Mouse (Mus musculus): ENCODE data around the gene Lrrc63.
"Not testable (repeated sequence)": the region's sequence is repeated elsewhere in the genome, so short reads cannot be mapped to it uniquely, and the experiment has no call there.

The Lrrc63 gene

DNA sequence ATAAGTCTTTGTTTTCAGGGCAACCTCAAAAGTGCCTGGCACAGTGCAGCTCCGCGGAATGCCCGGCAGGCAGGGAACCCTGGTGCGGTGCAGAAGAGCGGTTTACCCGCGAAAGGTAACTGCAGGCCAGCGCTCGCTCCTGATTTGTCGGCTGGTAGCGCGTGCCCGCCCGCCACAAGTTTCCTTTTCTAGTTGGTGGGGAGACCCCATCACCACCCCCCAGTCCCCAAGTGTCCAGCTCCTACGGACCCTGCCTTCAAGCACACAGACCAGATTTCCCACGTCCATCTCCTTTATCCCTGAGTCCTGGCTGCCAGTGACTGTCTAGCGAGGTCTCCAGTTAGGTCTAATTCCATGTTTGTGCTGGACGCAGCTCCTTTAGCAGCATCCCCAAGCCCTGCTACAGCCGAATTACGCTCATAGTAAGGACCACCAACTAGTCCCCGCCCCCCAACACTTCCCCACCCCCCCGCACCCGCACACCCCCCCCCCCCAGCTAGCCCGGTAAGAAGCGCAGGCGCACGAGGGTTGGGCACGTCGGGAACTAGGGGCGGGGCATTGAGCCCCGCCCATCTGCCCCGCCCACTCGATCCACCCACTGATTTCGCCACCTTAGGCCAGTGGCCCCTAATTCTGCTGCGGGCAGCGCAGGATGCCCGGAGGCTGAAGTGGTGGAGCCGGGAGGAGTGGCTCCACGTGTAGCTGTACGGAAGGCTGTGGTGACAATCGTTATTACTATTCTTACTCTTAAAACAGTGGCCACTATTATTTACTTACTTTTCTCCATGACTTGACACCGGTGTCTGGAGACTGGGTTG lies at the start of gene Lrrc63, which contains the start of gene Lcp1:
Lrrc63 (minus strand) TSS at position 381 of the 818 bp plus-strand sequence.
Lcp1 (plus strand) TSS at position 601 of the 818 bp plus-strand sequence.
- DNase-seq (ENCODE audit: low spot score in 2 of 2) = peak; percentile 29 to 32

DNA sequence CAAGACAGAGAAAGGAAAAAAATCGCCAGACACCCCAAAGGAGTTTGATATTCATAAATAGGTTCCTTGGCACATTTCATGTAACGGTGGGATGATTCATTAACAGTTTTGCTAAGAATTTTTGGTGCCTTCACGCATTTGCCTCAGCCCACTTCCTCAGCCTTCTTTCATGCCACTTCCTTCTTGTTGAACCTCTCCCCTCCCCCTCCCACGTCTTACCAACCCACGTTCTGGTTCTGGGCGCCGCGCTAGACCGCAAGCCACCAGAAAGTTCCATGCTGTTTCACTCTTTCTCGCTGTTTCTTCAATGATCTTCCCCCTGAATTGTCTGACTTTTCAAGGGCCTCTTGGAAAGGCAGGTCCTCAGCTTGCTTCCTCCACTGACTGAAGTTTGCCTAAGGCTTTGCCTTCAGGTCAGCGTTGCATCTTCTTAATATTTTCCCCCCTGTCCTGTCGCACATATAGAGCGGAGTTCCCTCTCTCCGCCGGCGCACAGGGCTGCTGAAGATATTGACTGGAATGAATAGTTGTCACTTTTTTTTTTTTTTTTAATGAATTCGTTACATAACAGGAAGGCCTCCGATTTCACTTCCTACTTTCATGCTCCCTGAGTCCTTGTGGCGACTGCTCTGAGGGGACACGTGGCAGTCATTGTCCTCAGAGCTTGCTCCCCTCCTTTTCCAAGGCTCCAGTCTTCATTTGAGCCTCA lies 48.7 kb upstream of the Lrrc63 start:
- DNase-seq (ENCODE audit: low spot score in 2 of 2) = no peak

DNA sequence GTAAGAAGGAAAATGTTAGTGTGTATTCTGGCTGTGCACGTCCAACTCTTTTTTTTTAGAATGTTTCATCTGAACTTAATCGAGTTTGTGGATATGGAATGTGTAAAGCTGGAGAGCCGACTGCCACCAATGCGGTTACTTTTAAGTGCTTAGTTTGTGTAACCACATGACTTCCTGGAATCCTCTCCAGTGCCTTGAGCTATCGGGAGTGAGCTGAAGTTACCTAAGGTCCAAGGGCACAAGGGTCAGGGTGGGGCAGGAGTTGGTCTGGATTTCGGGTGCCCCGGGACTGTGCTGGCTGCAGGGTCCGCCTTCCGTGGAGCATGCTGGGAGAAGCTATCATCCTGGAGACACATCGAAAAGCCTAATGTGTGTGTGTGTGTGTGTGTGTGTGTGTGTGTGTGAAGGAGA lies 48.1 kb upstream of the Lrrc63 start:
- no peak for DNase-seq (ENCODE audit: low spot score in 2 of 2)

DNA sequence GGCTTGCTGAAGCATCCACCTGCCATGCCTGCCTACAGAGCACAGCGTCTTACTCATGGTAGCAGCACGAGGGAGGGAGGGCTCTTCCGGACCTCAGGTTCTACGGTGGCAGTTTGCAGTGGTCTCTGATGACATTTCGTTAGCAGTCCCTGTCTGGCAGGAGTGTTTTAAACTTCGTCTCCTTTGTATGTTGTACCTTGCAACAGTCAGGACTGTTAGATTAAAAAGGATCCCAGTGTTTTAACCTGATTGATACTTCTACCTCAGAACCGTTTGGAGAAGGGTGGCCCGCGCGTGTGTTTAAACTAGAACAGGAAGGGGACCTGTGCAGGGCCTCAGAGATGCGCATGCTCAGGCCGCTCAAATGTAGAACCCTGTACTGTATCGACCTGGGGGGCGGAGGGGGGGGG lies 47.7 kb upstream of the Lrrc63 start:
- DNase-seq (ENCODE audit: low spot score in 2 of 2) = no peak

DNA sequence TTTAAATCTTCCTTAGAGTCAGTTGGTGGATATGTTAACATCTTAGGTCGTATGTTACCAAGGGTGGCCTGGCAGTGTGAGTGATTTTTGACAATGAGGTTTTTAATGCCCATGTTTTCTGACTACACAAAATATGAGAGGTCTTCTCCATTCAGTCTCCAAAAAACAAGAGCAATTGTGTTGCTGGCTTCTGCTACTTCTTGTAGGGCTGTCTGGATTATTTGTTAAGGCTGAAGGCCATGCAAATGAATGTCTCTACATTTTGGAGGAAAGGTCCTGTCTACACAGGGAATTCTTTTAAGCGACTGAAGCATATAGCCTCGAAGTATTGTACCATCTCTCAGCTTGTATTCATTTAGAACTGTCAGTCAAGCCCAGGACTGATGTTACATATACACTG lies 46.7 kb upstream of the Lrrc63 start:
- no peak for DNase-seq (ENCODE audit: low spot score in 2 of 2)

DNA sequence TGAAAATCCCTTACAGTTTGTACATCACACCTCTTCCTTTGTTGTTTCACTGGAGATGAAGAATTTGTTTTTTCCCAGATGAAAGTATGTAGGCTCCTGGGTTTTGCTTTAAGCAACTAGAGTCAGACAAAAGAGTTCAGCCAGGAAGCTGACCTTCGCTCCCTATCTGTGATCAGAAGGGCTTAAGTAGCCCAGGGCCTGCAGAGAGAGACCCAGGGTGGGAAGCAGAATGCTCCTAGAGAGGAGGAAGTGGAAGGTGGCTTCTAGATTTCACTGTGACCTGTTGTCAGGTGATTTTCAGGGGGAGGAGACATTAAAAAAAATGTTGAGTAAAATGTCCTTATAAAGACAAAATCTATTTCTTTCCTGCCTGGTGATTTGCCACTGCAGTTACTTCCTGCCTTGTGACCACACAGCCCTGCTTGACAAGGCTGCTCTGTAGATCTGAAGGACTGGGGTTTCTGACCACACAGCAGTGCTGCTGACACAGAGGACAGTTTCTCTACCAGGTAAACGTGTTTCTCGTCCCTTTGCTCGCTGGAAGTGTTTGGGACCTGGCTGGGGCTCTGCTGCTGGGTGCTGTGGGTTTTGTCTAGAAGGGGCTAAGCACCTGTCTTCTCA lies 45.9 kb upstream of the Lrrc63 start:
- DNase-seq (ENCODE audit: low spot score in 2 of 2) = no peak

DNA sequence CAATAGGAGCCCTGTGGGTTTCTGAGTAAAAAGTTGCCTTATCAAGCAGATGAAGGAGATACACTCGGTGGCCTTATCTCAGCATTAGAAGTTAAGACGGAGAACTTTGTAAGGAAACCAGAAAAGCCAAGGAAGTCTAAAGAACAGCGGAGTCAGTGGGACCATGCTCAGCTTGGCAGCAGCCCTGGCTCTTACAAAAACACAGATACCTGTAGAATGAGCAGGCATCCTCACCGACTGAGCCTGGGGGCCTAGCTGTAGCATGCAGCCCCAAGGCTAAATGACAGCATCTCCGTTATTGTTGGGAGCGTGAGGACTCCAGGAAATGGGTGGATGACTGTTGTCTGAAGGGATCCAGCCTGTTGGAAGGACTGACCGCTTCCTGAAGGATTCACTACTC lies 45.1 kb upstream of the Lrrc63 start:
- no peak for DNase-seq (ENCODE audit: low spot score in 2 of 2)

DNA sequence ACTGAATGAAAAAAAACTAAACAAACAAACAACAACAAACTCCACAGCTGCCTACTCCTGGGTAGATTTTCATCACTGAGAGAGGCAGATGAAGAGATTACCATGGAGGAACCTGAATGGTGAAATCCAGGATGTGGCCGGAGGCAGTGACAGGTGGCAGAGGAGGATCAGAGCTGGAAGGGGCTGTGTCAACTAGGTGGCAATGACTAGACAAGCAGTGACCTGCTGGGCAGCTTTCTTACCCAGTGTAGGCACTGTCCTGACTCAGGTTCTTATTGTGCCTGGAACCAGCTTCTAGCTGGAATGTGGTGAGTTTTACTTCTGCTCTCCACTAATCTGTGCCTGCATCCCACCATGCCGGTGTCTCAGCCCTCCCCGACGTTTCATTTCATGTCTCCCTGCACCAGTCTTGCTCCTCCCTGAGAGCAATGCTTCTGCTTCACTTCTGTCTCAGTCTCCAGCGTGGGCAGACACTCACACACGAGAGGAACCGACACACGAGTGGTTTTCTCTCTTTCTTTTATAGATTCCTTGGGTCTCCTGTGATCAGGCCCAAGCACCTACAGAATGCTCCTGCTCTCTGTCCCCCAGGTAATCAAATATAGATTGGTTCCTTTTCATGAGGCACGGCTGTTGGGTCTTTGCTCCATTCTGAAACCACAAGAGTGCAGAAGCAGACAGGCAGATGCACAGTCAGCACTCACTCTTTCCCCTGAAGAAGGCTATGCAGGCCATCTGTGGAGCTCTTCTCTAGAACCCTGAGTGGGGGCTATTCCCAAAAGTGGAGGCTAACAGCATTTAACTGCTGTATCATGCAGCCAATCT lies 44.3 kb upstream of the Lrrc63 start:
- DNase-seq (ENCODE audit: low spot score in 2 of 2) = no peak

DNA sequence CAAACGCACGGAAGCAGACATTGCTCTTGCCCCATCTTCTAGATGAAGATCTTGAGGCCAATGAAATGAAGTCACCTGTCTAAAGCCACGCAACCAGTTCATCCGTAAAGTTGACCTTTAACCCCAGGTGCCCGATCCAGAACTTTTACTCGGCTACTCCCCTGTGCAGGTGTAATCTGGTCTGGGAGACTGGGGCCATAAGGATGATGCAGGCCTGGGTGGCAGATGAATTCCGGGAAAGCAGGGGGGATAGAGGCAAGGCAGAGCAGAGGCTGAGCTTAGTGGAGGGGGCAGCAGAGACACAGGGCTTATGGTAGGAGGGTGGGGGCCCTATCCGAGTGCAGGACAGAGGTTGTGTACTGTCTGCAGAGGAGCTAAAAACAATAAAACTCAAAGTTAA lies 43.6 kb upstream of the Lrrc63 start:
- DNase-seq (ENCODE audit: low spot score in 2 of 2) = no peak

DNA sequence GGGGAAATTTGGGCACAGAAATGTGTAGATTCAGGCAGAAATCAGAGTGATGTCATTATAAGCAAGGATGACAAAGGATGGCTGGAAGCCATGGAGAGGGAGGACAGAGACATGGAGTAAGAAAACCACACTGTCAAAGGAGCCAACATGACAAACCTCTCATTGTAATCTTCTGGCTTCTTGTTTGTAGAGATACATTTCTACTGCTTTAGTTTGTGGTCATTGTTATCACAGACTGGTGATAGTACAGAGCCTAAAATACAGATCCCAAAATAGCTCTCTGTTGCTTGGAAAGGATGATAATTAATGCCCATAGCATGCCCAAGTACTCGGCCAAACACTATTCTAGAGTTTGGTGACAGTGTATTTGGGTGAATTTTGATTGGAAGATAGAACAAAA lies 39.9 kb upstream of the Lrrc63 start:
- DNase-seq (ENCODE audit: low spot score in 2 of 2) = no peak

DNA sequence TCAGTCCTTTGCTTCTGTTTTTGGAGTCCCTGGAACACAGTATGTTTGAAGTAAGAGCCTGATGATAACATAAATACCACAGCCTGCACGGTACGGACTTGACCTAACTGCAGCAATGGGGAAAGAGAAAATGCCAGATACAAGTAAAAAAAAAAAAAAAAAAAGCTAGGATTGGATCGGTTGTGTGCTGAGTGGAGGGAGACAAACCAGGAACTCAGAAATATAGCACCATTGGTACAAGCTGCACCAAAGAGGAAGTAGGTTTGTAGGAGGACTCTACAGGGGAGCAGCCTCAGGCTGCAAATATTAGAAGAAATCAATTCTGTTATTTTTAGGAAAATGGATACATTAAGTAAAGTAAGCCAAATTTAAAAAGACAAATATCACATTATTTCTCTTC lies 37.8 kb upstream of the Lrrc63 start:
- no peak for DNase-seq (ENCODE audit: low spot score in 2 of 2)

DNA sequence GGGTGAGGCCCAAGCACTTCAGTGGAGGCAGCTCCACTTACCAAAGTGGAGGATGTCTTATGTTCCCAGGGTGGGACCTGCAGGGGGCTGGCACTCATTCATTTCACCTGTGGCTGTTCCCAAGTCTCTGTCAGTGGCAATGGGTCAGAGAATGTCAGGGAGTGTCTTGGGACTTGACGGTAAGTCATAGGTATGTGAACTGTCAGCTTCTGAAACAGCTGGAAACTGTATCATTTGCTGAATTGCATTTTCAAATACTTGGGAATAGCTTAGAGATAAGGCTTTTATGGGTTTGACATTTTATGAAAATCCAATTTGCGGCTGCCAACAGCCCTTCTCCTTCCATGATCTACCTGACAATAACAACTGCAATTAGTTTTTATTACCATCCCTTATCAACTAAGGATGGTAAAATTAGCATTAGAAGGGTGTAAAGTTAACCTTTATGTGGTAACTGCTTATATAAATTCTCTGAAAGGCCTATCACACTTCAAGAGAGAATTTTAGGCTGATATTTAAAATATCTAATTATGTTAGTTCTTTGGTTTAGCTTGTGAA lies 35.0 kb upstream of the Lrrc63 start:
- DNase-seq (ENCODE audit: low spot score in 2 of 2) = no peak

DNA sequence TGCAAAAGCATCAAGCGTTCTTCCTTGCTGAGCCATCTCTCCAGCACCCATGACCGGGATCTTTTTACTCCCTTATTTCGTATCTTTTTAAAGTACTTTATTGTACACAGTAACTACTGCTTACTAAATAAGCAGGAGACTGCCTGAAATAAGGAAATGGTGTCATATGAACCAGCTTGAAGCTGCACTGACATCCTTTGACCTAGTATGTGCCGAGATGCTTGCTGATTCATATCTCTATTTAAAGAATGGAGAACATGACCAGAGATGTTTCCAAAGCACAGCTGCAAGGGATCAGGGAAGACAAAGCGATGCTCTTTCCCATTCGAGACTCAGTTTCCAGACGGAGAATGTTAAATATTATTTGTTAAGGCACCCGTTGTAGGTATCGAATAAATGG lies 33.7 kb upstream of the Lrrc63 start:
- DNase-seq (ENCODE audit: low spot score in 2 of 2) = no peak

DNA sequence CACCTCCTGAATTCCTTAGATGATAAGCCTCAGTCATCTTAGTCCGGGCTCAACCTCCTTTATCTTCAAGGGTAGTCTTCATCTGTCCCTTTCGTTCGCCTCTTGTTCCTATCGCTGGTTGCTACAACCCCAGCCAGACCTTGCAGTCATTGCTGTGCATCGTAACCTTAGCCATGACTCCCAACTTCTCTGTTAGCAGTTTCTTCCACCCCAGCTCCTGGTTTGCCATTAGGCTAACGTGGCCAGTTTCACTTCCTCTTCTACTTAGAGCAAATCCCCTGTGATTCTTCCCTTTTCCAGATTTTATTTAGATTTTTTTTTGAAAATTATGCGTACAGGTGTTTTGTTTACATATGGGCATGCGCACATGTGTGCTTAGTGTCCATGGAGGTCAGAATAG lies 33.2 kb upstream of the Lrrc63 start:
- no peak for DNase-seq (ENCODE audit: low spot score in 2 of 2)

DNA sequence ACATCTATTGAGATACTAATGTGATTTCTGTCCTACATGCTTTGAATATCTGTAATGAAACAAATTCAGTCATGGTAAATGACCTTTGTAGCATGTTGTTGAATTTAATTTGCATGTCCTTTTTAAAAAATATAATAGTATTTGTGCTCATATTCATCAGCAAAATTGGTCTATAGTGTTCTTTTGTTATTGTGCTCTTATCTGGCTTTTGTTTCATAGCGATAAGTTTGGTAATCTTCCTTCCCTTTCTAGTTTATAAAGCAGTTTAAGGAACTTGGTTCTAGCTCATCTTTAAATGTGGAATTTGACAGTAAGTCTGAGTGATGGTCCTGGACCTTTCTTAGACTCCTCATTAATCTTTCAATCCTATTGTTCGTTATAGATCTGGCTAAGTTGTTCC lies 28.7 kb upstream of the Lrrc63 start:
- no peak for DNase-seq (ENCODE audit: low spot score in 2 of 2)

DNA sequence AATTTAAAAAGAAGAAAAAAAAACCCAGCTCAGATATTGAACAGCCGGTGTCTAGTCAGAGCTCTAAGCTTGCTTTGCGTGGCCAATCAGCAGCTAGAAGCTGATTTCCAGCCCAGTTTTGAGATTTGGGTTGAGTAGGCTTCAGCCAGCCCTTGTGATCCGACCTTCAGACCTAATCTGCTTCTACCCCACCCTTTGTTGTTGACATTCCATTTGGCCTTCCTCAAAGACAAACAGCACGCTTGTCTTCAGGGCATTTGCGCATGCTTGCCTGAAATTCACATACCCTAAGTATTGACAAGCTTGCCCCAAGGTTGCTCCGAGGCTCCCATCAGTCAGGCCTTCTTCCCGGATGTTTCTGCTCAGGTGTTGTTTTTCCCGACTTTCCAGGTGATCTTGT lies 23.8 kb upstream of the Lrrc63 start:
- DNase-seq (ENCODE audit: low spot score in 2 of 2) = no peak

DNA sequence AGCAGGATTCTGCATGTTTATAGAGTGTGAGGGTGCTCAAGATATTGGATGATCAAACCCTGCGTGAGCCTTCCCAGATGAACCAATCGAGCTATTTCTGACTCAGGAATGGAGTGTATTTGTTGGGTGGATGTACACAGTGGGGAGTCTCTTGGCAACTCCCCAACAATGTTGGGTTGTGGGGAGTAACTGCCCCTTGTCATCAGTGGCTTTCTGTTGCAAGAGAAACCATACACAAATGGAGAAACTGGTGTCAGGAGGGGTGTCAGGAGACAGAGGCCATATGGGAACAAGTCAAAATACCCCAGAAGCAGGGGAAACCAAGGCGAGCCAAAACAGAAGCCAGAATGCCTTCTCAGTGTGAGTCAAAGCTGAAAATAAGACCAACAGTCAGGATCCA lies 20.5 kb upstream of the Lrrc63 start:
- no peak for DNase-seq (ENCODE audit: low spot score in 2 of 2)

DNA sequence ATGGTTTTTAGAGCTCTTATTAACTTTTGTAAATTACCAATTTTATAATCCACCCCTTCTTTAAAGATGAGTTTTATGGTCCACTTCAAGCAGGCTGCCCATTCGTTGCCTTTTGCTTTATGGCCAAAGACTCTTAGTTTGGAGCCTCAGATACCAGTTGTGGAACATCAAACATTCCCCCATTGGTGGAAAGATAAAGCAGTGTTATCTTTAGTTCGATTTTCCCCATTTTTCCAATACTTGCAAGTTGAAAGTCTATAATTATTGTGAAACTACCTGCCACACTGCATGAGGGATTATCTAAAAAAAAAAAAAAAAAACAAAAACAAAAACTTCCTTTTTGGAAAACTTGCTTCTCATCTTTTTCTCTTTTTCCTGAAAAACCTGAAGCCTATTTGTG lies 20.0 kb upstream of the Lrrc63 start:
- no peak for DNase-seq (ENCODE audit: low spot score in 2 of 2)

DNA sequence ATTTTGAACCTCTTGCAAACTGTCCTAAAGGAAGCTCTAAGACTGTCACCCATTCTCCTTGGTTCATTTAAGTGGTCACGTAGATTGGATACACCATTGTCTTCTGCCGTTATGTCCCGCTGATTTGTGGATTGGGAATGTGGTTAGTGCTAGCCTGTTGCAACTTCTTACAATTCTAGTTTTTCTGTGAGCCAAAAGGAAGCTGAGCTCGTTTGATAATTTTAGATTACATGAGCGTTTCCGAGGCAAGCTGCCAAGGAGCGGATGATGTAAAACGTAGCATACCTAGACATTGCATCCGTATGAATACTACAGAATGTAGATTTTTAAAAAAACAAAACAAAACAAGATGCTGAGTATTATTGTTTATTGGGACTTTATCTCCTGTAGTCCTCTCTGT lies 17.5 kb upstream of the Lrrc63 start:
- DNase-seq (ENCODE audit: low spot score in 2 of 2) = no peak

DNA sequence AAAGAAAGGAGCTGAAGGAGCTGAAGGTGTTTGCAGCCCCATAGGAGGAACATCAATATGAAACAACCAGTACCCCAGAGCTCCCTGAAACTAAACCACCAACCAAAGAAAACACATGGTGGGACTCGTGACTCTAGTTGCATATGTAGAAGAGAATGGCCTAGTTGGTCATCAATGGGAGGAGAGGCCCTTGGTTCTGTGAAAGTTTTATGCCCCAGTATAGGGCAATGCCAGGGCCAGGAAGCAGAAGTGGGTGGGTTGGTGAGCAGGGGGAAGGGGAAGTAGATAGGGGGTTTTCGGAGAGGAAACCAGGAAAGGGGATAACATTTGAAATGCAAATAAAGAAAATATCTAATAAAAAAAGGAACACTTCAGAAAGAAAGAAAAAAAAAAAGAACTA lies 17.0 kb upstream of the Lrrc63 start:
- not testable (repeated sequence) for DNase-seq (ENCODE audit: low spot score in 2 of 2)

DNA sequence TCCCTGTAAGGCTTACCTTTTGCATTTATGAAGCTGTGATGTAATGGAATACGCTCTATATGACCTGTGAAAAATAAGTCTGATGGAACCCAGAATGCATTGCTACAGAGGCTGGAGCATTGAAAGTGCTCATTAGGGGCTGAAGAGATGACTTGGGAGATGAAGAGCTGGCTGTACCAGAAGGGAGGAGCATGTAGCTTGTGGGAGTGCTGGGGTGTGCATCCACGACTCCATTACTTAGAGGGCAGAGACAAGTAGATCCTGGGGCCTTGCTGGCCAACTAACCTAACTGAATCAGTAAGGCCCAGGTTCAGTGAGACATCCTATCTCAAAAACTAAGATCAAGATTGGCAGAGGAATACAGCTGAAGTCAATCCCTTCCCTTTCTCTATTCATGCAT lies 8.5 kb upstream of the Lrrc63 start:
- DNase-seq (ENCODE audit: low spot score in 2 of 2) = no peak

DNA sequence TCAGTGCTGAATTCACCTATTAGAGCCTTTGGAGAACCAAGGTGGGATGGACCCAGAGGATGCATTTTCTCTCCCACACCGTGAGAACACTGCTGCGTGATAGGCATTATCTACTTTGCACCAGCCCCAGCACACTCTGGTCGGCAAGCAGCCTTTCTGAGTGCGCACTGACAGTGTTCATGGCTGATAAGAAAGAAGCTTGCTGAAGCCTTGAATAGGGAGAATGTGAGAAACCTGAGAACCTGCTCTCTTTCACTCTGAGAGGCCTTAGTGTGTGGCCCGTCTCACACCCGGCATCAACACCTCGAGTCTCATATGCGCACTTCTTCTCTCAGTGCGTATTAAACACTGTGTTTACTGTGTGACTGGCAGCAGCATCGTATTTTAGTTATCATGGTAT lies 7.8 kb upstream of the Lrrc63 start:
- DNase-seq (ENCODE audit: low spot score in 2 of 2) = no peak
